Mouse (Mus musculus): ENCODE data around the gene Llcfc1. TPM values are rescaled to one million over a fixed set of nuclear protein-coding genes. Genes with fewer than 3 reads are reported as not detected.

Gene Llcfc1
- polyA plus RNA-seq, 1 experiment: not detected

DNA sequence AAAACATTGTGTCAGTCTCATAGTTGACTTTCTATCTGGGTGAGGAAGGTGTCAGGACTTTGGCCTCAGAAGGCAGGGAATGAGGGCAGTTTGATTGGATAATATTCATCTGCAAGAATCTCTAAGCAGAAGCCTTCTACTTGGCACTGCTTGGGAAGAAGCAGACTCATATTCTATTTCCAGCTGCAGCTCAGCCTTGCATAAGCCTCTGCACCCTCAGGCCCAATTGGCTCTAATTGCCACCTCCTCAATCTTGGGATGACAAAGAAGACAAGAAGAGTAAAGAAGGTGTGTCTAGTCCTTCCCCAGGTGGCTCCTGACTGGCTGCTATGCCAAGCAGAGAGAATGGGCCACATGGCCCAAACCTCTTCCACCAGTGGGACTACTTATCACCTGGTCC, 37.6 kb upstream of the Llcfc1 start:
- H3K4me1 ChIP-seq (ENCODE audit: control insufficient read depth, insufficient read depth, low read length): no peaks in the 10 kb centered on the region
- H3K27ac ChIP-seq (ENCODE audit: insufficient read depth, low read length): no peak overlapping the region
- TF ChIP-seq CTCF (IDR thresholded peaks at IDR 0.05; ENCODE audit: borderline replicate concordance, insufficient read depth, low read length) (no peak), POLR2A (IDR thresholded peaks at IDR 0.05; ENCODE audit: low read depth, low read length) (no peak)
- no peak overlapping the region for H3K4me3 ChIP-seq (ENCODE audit: insufficient read depth, low read length)

- Histone ChIP-seq H3K27ac (ENCODE audit: insufficient read depth, low read length) (no peak overlapping the region), H3K4me1 (ENCODE audit: control insufficient read depth, insufficient read depth, low read length) (no peaks in the 10 kb centered on the region), H3K4me3 (ENCODE audit: insufficient read depth, low read length) (no peak overlapping the region)
- TF ChIP-seq CTCF (IDR thresholded peaks at IDR 0.05; ENCODE audit: borderline replicate concordance, insufficient read depth, low read length) (no peak), POLR2A (IDR thresholded peaks at IDR 0.05; ENCODE audit: low read depth, low read length) (no peak)
Measured at GRCm38 (mm10) chr6:41653173-41653572, 31.1 kb upstream of the Llcfc1 start.

DNA sequence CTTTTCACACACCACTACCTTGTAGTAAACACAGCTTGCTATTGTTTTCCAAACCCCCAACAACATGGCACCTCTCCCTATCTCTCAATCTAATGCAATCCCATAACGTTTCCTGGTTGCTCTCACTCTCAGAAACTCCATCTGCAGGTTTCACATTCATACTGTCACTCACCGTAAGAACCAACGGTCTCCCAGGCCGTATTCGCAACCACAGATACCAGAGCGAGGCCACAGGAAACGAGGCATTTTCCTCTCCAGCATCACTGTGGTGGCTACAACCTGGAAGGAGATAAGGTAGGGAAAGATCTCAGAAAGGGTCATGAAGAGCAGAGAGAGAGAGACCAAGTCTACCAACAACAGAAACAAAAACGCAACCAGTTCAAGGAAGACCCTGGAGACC, 29.6 kb upstream of the Llcfc1 start:
- no peaks in the 10 kb centered on the region for H3K4me1 ChIP-seq (ENCODE audit: control insufficient read depth, insufficient read depth, low read length)
- TF ChIP-seq CTCF (IDR thresholded peaks at IDR 0.05; ENCODE audit: borderline replicate concordance, insufficient read depth, low read length) (no peak), POLR2A (IDR thresholded peaks at IDR 0.05; ENCODE audit: low read depth, low read length) (no peak)
- no peak overlapping the region for H3K4me3 ChIP-seq (ENCODE audit: insufficient read depth, low read length)
- H3K27ac ChIP-seq (ENCODE audit: insufficient read depth, low read length): no peak overlapping the region

GRCm38 (mm10) chr6:41658487-41658886, 25.7 kb upstream of the Llcfc1 start:
- Histone ChIP-seq H3K27ac (ENCODE audit: insufficient read depth, low read length) (no peak overlapping the region), H3K4me1 (ENCODE audit: control insufficient read depth, insufficient read depth, low read length) (no peaks in the 10 kb centered on the region), H3K4me3 (ENCODE audit: insufficient read depth, low read length) (no peak overlapping the region)
- TF ChIP-seq POLR2A (IDR thresholded peaks at IDR 0.05; ENCODE audit: low read depth, low read length) (no peak), CTCF (IDR thresholded peaks at IDR 0.05; ENCODE audit: borderline replicate concordance, insufficient read depth, low read length) (no peak)

- no peak overlapping the region for H3K27ac ChIP-seq (ENCODE audit: insufficient read depth, low read length)
- no peaks in the 10 kb centered on the region for H3K4me1 ChIP-seq (ENCODE audit: control insufficient read depth, insufficient read depth, low read length)
- no peak for TF ChIP-seq POLR2A (IDR thresholded peaks at IDR 0.05; ENCODE audit: low read depth, low read length)
- H3K4me3 ChIP-seq (ENCODE audit: insufficient read depth, low read length): no peak overlapping the region
Measured at GRCm38 (mm10) chr6:41662320-41662719, 21.9 kb upstream of the Llcfc1 start.

- Histone ChIP-seq H3K4me1 (ENCODE audit: control insufficient read depth, insufficient read depth, low read length) (no peaks in the 10 kb centered on the region), H3K4me3 (ENCODE audit: insufficient read depth, low read length) (no peak overlapping the region), H3K27ac (ENCODE audit: insufficient read depth, low read length) (no peak overlapping the region)
- TF ChIP-seq POLR2A (IDR thresholded peaks at IDR 0.05; ENCODE audit: low read depth, low read length) (no peak), CTCF (IDR thresholded peaks at IDR 0.05; ENCODE audit: borderline replicate concordance, insufficient read depth, low read length) (no peak)
Measured at GRCm38 (mm10) chr6:41676530-41676929, 7.7 kb upstream of the Llcfc1 start.

- TF ChIP-seq POLR2A (IDR thresholded peaks at IDR 0.05; ENCODE audit: low read depth, low read length): no peak
- TF ChIP-seq CTCF (IDR thresholded peaks at IDR 0.05; ENCODE audit: borderline replicate concordance, insufficient read depth, low read length): no peak
Measured at GRCm38 (mm10) chr6:41680669-41681068, 3.6 kb upstream of the Llcfc1 start, which contains the start of gene Trpv5. TSS of gene Trpv5 (minus strand) at chr6:41680769.

DNA sequence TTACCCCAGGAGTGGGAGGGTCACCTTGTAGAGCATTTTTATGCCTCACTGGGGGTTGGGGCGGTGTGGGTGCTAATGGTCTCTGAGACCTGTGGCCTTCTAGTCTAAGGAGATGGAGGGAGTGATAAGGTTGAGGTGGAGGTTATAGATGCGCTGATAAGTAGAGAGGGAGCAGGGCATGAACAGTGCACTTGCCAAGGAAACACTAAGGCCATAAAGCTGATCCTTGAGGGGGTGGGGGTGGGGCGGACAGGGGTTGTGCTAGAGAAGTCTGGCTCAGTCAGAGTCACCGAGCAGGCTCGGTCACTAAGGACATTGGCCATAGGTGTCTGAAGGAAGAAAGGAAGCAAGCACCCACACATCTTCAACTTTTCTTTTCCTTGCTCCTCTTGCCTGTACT, 2.6 kb upstream of the Llcfc1 start:
- no peak for TF ChIP-seq POLR2A (IDR thresholded peaks at IDR 0.05; ENCODE audit: low read depth, low read length)
- TF ChIP-seq CTCF (IDR thresholded peaks at IDR 0.05; ENCODE audit: borderline replicate concordance, insufficient read depth, low read length): no peak
- Histone ChIP-seq H3K27ac (ENCODE audit: insufficient read depth, low read length) (no peak overlapping the region), H3K4me1 (ENCODE audit: control insufficient read depth, insufficient read depth, low read length) (no peaks in the 10 kb centered on the region), H3K4me3 (ENCODE audit: insufficient read depth, low read length) (no peak overlapping the region)

More at GRCm38 (mm10) chr6:41680669-41681068, 3.6 kb upstream of the Llcfc1 start, which contains the start of gene Trpv5:
- Histone ChIP-seq H3K4me3 (ENCODE audit: insufficient read depth, low read length) (no peak within 1 kb of the TSS), H3K27ac (ENCODE audit: insufficient read depth, low read length) (no peak within 1 kb of the TSS), H3K4me1 (ENCODE audit: control insufficient read depth, insufficient read depth, low read length) (no peaks in the 10 kb centered on the region)

DNA sequence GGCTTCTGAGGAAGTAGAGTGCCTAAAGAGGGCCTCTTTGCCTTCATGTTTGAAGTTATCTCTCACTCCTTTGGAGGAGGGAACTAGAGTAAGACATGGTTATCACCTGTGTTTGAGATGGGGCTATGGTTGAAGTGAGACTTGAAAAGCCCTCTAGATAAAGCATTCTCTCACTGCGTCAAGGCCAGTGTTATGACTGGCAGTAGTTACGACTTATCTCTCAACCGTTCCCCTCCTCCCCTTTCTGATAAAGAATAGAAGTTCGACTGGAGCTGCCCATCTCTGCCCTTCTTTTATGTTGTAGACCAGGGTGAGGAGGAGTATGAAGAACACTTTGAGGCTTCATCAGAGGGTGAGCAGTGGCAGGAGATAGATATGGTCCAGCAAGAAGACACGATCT, 680 bp downstream of the Llcfc1 start:
- H3K27ac ChIP-seq (ENCODE audit: insufficient read depth, low read length): no peak overlapping the region
- no peaks in the 10 kb centered on the region for H3K4me1 ChIP-seq (ENCODE audit: control insufficient read depth, insufficient read depth, low read length)
- H3K4me3 ChIP-seq (ENCODE audit: insufficient read depth, low read length): no peak overlapping the region
- no peak for TF ChIP-seq POLR2A (IDR thresholded peaks at IDR 0.05; ENCODE audit: low read depth, low read length)
- no peak for TF ChIP-seq CTCF (IDR thresholded peaks at IDR 0.05; ENCODE audit: borderline replicate concordance, insufficient read depth, low read length)

DNA sequence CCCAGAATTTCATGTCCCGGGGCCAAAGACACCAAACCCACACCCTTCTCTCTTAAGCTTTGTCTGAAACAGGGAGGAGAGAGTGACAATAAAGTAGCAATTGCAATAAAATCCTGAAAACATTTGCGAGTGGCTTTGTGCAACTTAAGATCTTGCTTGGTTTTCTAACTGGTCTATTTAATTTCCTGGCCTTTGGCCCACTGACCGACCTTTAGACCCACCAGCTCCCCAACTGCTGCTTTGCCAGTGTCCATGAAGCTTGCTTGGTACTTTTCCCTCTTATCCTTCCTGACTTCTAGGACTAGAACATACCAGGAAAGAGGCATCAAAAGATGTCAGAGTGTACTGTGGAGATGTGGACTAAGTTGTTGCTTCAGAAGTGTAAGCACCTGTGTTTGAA, 1.4 kb downstream of the Llcfc1 start:
- Histone ChIP-seq H3K4me1 (ENCODE audit: control insufficient read depth, insufficient read depth, low read length) (no peaks in the 10 kb centered on the region), H3K27ac (ENCODE audit: insufficient read depth, low read length) (no peak overlapping the region), H3K4me3 (ENCODE audit: insufficient read depth, low read length) (no peak overlapping the region)
- no peak for TF ChIP-seq CTCF (IDR thresholded peaks at IDR 0.05; ENCODE audit: borderline replicate concordance, insufficient read depth, low read length)

DNA sequence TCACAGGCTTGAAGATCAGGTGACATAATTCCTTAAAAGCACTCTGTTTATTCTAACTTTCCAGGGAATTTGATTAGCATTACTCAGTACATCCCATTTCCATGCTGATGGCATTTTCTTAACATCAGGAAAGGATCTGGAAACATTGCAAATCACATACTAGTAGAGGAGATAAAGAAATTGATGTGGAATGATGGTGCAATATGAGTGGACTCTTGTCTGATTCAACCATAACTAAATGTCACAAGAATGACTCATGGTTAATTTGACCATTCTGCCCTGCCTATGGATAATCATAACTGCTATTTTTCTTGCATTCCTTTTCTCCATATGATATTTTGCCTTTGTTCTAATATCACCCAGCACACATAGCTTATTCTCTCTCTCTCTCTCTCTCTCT, 8.0 kb downstream of the Llcfc1 start:
- no peak overlapping the region for H3K4me3 ChIP-seq (ENCODE audit: insufficient read depth, low read length)
- H3K4me1 ChIP-seq (ENCODE audit: control insufficient read depth, insufficient read depth, low read length): no peaks in the 10 kb centered on the region; the same call in 1 of the 2 replicates
- TF ChIP-seq POLR2A (IDR thresholded peaks at IDR 0.05; ENCODE audit: low read depth, low read length) (no peak), CTCF (IDR thresholded peaks at IDR 0.05; ENCODE audit: borderline replicate concordance, insufficient read depth, low read length) (no peak)
- no peak overlapping the region for H3K27ac ChIP-seq (ENCODE audit: insufficient read depth, low read length)
